Comparison of ENCODE assay signal across 21 mouse cellular contexts in genomic region chr14:24269571-24269970, GRCm38 (mm10). TPM values are rescaled to one million over a fixed set of nuclear protein-coding genes. Genes with fewer than 3 reads are reported as not detected.
"Had no signal": no experiment of that assay in that cellular context is flagged by ENCODE, and none has a peak within 500 bp of the region (broad histone marks: within the 10 kb centered on the region; RNA-seq: fewer than 3 reads in every experiment).

No protein-coding gene starts in this region.

- H3K9me3 ChIP-seq: limb, embryonic 15.5 days; liver, embryonic 12.5 days; midbrain, embryonic 10.5 days; midbrain, embryonic 15.5 days; neural tube, embryonic 13.5 days had no signal

- H3K27ac ChIP-seq: layer of hippocampus, adult 2 months; left cerebral cortex, adult 2 months; limb, embryonic 15.5 days; liver, embryonic 12.5 days; midbrain, embryonic 10.5 days; midbrain, embryonic 15.5 days; neural tube, embryonic 13.5 days had no signal

- ATAC-seq: liver, embryonic 12.5 days; midbrain, embryonic 15.5 days had no signal

- H3K36me3 ChIP-seq: limb, embryonic 15.5 days; liver, embryonic 12.5 days; midbrain, embryonic 10.5 days; midbrain, embryonic 15.5 days; neural tube, embryonic 13.5 days had no signal

- H3K4me2 ChIP-seq: limb, embryonic 15.5 days; liver, embryonic 12.5 days; midbrain, embryonic 15.5 days; neural tube, embryonic 13.5 days had no signal

- H3K9ac ChIP-seq: limb, embryonic 15.5 days; liver, embryonic 12.5 days; midbrain, embryonic 15.5 days; neural tube, embryonic 13.5 days had no signal

- H3K4me1 ChIP-seq: liver, embryonic 12.5 days; midbrain, embryonic 10.5 days; midbrain, embryonic 15.5 days had no signal

- DNase-seq: kidney, adult 18-20 months; kidney, postnatal 10 days; kidney, postnatal 4 days; lung, postnatal 4 days; right cerebral cortex, adult 18-20 months; right cerebral cortex, postnatal 25 days; thymus, adult 18-20 months; thymus, postnatal 14 days had no signal

- H3K4me3 ChIP-seq: layer of hippocampus, adult 2 months; left cerebral cortex, adult 2 months; limb, embryonic 15.5 days; liver, embryonic 12.5 days; midbrain, embryonic 10.5 days; midbrain, embryonic 15.5 days; neural tube, embryonic 13.5 days had no signal

- H3K27me3 ChIP-seq: limb, embryonic 15.5 days; midbrain, embryonic 15.5 days; neural tube, embryonic 13.5 days had no signal

RNA-seq across cellular contexts. Expression of gene E330034G19Rik, which starts 23.4 kb away (rescaled TPM):
- polyA plus RNA-seq: kidney, embryonic 14.5 days; limb, embryonic 11.5 days; limb, embryonic 15.5 days; liver, embryonic 12.5 days; liver, embryonic 16.5 days; lung, embryonic 16.5 days; midbrain, embryonic 10.5 days; midbrain, embryonic 15.5 days; neural tube, embryonic 13.5 days; small intestine, adult 2 months; stomach, embryonic 16.5 days had no signal
